Mouse (Mus musculus): Measurements from ENCODE around the gene Cbx2. TPM values are rescaled to one million over a fixed set of nuclear protein-coding genes. Genes with fewer than 3 reads are reported as not detected.

Gene Cbx2
- polyA plus RNA-seq, 1 experiment from 2014 or later: 65.0 TPM

DNA sequence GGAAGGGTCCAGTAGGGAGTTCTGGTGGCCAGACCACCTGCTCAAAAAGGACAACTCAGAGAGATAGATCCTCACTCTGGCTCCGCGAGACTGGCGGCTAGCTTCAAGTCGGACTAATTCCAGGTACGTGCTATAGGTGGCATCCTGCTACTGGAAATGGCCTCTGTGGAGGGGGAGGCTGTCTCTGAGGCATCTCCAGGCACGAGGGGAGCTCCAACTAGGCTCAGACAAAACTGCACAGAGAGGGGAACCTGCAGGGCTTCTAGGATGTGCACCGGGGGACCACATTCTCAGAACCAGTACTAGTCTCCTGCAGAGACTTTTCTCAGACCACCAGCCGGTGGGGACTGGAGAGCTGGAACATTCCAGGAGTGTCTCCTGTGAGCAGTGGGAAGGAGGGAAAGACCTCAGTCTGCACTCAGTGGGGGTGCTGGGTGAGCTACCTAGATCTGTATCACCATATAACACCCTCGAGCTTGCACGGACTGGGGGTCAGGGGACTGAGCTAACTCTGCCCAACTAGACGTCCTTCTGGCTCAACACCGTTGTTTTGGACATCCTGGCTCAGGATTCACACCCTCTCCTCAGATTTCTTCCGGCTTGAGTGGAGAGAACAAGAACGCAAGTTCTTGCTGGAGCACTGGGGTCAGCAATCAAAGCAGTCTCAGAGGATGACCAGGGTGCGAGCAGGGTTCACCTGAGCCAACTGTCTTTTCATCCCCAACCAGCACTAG lies 29.3 kb downstream of the Cbx2 start:
- Histone ChIP-seq H3K4me3 (ENCODE audit: low read depth, low read length) (no peak overlapping the region), H3K9me3 (ENCODE audit: control insufficient read depth, low read length) (no peaks in the 10 kb centered on the region), H3K9ac (ENCODE audit: low read length) (no peak overlapping the region), H3K4me2 (ENCODE audit: low read depth) (no peak overlapping the region), H3K27me3 (ENCODE audit: control insufficient read depth, insufficient read depth, low read length) (peaks cover 85% of the 10 kb centered on the region), H3K36me3 (ENCODE audit: control insufficient read depth, insufficient read depth, low read length) (no peaks in the 10 kb centered on the region), H3K4me1 (ENCODE audit: control insufficient read depth, insufficient read depth, low read length) (peaks cover 34% of the 10 kb centered on the region), H3K27ac (ENCODE audit: low read depth, low read length) (no peak overlapping the region)
- ATAC-seq (ENCODE audit: insufficient read depth, low FRiP score, low TSS enrichment): no peak
- WGBS: 5% methylated on average over 15 of the region's 15 CpGs
- peak; percentile 63 for DNase-seq (ENCODE audit: low spot score)

DNA sequence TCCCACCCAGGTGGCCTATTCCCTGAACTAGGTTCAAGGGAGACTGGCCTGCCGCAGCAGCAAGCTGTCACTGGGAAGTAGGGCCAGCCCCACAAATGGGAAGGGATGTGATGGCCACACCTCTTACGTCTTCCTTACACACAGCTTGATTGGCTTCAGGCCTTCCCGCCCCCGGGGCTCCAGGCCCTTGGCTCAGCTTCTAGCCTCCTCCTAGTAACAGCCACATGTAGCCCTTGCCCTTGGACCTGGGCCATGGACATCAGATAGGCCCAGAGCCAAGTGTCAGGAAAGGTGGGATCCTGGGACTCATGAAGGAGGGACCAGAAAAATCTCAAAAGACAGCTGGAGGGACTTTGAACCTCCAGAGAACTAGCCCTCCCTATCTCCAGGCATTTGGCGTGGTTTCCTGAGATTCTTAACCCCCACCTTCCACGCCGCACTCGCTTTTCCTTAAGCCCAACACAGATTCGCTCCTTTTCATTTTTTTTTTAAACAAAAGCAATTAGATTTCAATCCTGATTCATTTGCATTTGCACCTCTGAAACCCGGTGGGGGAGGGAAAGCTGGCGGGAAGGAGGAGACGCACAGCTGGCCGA lies 30.0 kb downstream of the Cbx2 start:
- Histone ChIP-seq H3K9me3 (ENCODE audit: control insufficient read depth, low read length) (no peaks in the 10 kb centered on the region), H3K4me1 (ENCODE audit: control insufficient read depth, insufficient read depth, low read length) (peaks cover 34% of the 10 kb centered on the region), H3K36me3 (ENCODE audit: control insufficient read depth, insufficient read depth, low read length) (no peaks in the 10 kb centered on the region), H3K4me3 (ENCODE audit: low read depth, low read length) (peak overlapping the region; percentile 29; the same call in 1 of the 2 replicates), H3K4me2 (ENCODE audit: low read depth) (peak overlapping the region; percentile 46), H3K9ac (ENCODE audit: low read length) (peak overlapping the region; percentile 39), H3K27ac (ENCODE audit: low read depth, low read length) (peak overlapping the region; percentile 53; the same call in 1 of the 2 replicates), H3K27me3 (ENCODE audit: control insufficient read depth, insufficient read depth, low read length) (peaks cover 85% of the 10 kb centered on the region)
- DNase-seq (ENCODE audit: low spot score) (peak; percentile 65), ATAC-seq (ENCODE audit: insufficient read depth, low FRiP score, low TSS enrichment) (no peak)
- WGBS: under 1% methylated on average over 13 of the region's 13 CpGs

DNA sequence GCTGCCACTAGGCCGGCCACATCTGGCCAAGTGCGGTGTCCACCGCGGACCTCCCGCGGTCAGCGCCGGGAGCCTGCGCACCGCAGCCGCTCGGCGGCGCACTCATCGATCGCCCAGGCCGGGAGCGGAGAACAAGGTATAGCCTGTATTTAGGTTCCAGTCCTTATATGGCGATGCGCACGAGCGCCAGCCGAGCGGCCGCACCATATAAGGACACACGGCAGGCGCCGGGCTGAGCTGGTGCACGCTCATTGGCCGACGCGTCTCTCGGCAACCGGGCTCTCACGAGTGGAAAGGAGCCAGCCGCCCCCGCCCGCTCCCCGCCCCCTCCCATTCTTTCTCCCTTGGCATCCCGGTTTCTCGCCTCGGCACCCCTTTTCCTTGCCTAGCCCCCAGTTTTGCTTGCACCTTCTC lies 30.5 kb downstream of the Cbx2 start:
- Histone ChIP-seq H3K36me3 (ENCODE audit: control insufficient read depth, insufficient read depth, low read length) (no peaks in the 10 kb centered on the region), H3K9me3 (ENCODE audit: control insufficient read depth, low read length) (no peaks in the 10 kb centered on the region), H3K27me3 (ENCODE audit: control insufficient read depth, insufficient read depth, low read length) (peaks cover 85% of the 10 kb centered on the region), H3K4me2 (ENCODE audit: low read depth) (peak overlapping the region; percentile 46), H3K27ac (ENCODE audit: low read depth, low read length) (peak overlapping the region; percentile 53), H3K9ac (ENCODE audit: low read length) (peak overlapping the region; percentile 39), H3K4me1 (ENCODE audit: control insufficient read depth, insufficient read depth, low read length) (peaks cover 33% of the 10 kb centered on the region), H3K4me3 (ENCODE audit: low read depth, low read length) (peak overlapping the region; percentile 29)
- under 1% methylated on average over 41 of the region's 42 CpGs for WGBS
- ATAC-seq (ENCODE audit: insufficient read depth, low FRiP score, low TSS enrichment) (peak; percentile 90), DNase-seq (ENCODE audit: low spot score) (peak; percentile 95)

DNA sequence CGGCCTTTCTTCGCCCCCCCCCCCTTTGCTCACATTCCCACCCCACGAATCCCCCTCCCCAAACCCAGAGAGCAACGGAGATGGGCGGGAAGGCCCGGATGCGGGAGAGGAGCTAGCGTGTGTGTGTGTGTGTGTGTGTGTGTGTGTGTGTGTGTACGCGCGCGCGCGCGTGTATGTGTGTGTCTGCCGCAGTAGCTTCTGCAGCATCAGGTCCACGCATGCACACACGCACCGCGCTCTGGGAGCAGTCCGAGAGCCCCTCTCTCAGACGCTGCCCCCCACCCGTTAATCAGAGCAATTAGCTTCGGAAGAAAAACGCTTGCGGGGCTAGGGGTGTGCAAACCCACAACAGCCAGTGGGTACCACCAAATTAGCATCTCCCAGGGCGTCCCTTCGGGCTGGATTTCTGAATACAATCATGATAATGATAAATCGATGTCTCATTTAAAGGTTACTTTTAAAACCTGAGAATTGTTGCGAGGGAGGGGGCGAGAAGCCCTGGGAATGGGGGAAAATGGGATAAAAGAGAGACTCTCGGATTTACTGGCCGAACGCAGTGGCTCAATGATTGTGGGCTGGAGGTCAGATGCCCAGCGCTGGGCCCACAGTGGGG lies 31.1 kb downstream of the Cbx2 start:
- ATAC-seq (ENCODE audit: insufficient read depth, low FRiP score, low TSS enrichment) (no peak; the same call in 1 of the 2 replicates), DNase-seq (ENCODE audit: low spot score) (peak; percentile 64)
- Histone ChIP-seq H3K4me2 (ENCODE audit: low read depth) (peak overlapping the region; percentile 46), H3K27me3 (ENCODE audit: control insufficient read depth, insufficient read depth, low read length) (peaks cover 85% of the 10 kb centered on the region), H3K36me3 (ENCODE audit: control insufficient read depth, insufficient read depth, low read length) (no peaks in the 10 kb centered on the region), H3K4me1 (ENCODE audit: control insufficient read depth, insufficient read depth, low read length) (peaks cover 36% of the 10 kb centered on the region), H3K9ac (ENCODE audit: low read length) (peak overlapping the region; percentile 38), H3K4me3 (ENCODE audit: low read depth, low read length) (peak overlapping the region; percentile 29), H3K27ac (ENCODE audit: low read depth, low read length) (peak overlapping the region; percentile 45), H3K9me3 (ENCODE audit: control insufficient read depth, low read length) (no peaks in the 10 kb centered on the region)
- WGBS: 2% methylated on average over 34 of the region's 35 CpGs

DNA sequence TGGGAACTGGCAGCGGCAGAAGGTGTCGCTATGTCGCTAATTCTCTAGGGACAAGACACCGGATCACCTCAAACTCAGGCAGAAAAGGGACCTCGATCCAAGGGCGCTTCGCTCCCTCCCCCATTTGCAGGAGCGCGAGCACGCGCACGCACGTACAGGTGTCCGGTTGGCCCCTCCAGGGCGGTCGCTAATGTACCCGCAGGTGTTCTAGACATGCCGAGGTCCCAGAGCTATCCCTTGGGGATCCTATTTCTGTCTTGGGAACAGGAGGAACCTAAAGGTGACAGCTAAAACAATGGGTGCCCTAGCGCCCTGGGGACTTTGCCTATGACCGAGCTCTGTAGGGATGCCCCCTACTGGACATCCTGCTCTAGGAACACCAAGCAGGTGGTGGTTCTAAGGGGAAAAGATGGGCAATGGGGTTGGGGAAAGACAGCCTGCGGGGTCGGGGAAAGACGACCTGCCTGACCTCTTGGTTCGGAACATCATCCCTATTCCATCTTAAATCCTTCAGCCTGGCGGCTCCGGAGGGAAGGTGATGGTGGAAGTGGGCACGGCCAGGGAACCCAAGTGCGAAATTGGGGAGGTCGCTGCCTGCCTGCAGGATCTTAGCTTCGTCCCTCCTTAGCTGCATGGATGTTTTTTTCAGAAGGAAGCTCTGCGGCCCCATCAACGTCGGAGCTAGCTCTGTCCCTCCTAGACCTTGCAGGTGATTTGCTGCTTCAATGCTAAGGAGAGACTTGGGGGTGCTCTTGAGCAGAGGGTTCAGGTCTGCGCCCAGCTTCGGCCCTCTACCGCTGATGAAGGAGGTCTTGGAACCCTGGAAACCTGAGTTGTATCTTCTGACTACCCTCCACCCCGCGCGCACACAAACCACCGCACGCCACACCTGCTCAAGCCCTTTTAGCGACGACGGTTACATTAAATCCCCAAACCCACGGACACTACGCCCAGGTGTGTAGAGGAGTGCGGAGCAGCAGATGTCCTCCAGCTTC lies 31.9 kb downstream of the Cbx2 start:
- Histone ChIP-seq H3K27me3 (ENCODE audit: control insufficient read depth, insufficient read depth, low read length) (peaks cover 85% of the 10 kb centered on the region), H3K9ac (ENCODE audit: low read length) (no peak overlapping the region), H3K9me3 (ENCODE audit: control insufficient read depth, low read length) (no peaks in the 10 kb centered on the region), H3K4me1 (ENCODE audit: control insufficient read depth, insufficient read depth, low read length) (peaks cover 36% of the 10 kb centered on the region), H3K4me2 (ENCODE audit: low read depth) (peak overlapping the region; percentile 46), H3K4me3 (ENCODE audit: low read depth, low read length) (peak overlapping the region; percentile 29), H3K36me3 (ENCODE audit: control insufficient read depth, insufficient read depth, low read length) (no peaks in the 10 kb centered on the region), H3K27ac (ENCODE audit: low read depth, low read length) (no peak overlapping the region)
- peak; percentile 55 for DNase-seq (ENCODE audit: low spot score)
- WGBS: under 1% methylated on average over 47 of the region's 47 CpGs
- no peak for ATAC-seq (ENCODE audit: insufficient read depth, low FRiP score, low TSS enrichment)

DNA sequence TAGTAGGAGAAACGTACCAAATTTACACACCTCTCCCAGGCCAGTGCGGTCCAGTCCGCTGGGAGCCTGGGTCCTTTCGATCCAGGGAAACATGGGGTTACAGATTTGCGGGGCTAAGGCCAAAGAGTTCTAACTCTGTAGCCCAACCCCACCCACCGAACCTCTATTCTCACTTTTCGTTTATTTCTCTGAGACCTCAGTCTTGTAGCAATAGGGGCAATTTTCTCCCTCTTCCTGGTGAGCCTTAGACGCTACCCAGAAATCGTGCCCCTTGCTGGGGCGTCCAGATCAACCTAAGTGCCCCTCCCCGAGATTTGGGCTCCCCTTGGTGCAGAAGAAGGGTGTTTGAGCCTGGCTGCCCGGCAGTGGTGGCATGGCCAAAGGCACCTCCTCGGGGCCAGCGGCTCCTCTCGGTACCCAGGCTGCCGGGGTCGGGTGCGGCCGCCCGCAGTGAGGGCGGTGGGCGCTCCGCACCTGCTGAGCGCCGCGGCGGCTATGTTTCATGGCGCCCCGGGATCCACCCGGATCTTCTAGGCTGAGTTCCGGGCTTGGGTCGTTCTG lies 32.9 kb downstream of the Cbx2 start:
- no peak for DNase-seq (ENCODE audit: low spot score)
- peaks cover 85% of the 10 kb centered on the region for H3K27me3 ChIP-seq (ENCODE audit: control insufficient read depth, insufficient read depth, low read length)
- no peak overlapping the region; the same call in 1 of the 2 replicates for H3K9ac ChIP-seq (ENCODE audit: low read length)
- no peak overlapping the region for H3K27ac ChIP-seq (ENCODE audit: low read depth, low read length)
- no peaks in the 10 kb centered on the region for H3K9me3 ChIP-seq (ENCODE audit: control insufficient read depth, low read length)
- WGBS: 1% methylated on average over 32 of the region's 32 CpGs
- peak overlapping the region; percentile 92 for H3K4me2 ChIP-seq (ENCODE audit: low read depth)
- no peak for ATAC-seq (ENCODE audit: insufficient read depth, low FRiP score, low TSS enrichment)
- no peaks in the 10 kb centered on the region for H3K36me3 ChIP-seq (ENCODE audit: control insufficient read depth, insufficient read depth, low read length)
- peak overlapping the region; percentile 44 for H3K4me3 ChIP-seq (ENCODE audit: low read depth, low read length)
- H3K4me1 ChIP-seq (ENCODE audit: control insufficient read depth, insufficient read depth, low read length): peaks cover 36% of the 10 kb centered on the region

DNA sequence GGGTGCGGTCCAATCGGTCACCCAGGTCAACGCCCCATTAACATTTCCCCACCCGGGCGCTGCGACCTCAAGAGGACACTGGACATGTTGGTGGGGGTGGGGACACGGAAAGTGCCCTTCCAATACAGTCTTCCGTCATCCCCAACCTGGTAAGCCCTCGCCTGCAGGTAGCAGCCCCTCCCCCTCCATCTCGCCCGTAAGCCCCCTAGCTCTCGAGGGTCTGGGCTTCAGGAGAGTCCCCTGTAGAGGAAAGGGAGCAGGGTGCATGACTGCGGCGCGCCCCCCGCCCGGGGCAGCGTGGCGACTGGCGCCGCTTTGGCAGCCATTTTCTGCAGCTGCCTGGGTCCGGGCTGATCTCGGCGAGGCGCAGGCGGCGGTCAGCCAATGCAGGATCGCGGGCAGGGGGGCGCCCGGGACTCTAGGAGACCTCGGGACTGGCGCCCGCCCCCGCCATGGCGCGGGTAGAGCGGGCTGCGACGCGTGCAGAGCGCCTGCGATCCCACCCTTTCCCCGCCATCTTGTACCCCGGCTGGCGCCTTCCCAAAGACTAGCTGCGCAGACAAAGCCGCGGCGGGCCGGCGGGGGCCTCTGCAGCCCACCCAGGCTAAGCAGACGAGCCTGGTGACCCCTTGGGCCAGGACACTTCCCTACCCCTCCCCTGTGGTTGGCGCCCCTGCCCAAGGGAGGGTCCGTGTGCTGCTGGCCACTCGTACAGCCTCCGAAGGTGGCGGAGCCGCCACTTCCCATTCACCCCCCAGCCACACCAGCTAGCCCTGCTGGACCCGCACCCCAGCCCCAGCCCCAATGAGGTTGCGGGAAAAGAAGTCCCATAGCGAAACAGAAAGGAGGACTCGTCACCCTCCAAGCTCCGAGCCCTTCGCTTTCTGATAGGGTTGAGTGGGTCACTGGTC lies 33.8 kb downstream of the Cbx2 start:
- Histone ChIP-seq H3K9me3 (ENCODE audit: control insufficient read depth, low read length) (no peaks in the 10 kb centered on the region), H3K4me3 (ENCODE audit: low read depth, low read length) (peak overlapping the region; percentile 44), H3K4me1 (ENCODE audit: control insufficient read depth, insufficient read depth, low read length) (peaks cover 36% of the 10 kb centered on the region), H3K4me2 (ENCODE audit: low read depth) (peak overlapping the region; percentile 92), H3K27ac (ENCODE audit: low read depth, low read length) (peak overlapping the region; percentile 40; the same call in 1 of the 2 replicates), H3K9ac (ENCODE audit: low read length) (peak overlapping the region; percentile 95), H3K36me3 (ENCODE audit: control insufficient read depth, insufficient read depth, low read length) (no peaks in the 10 kb centered on the region), H3K27me3 (ENCODE audit: control insufficient read depth, insufficient read depth, low read length) (peaks cover 83% of the 10 kb centered on the region)
- ATAC-seq (ENCODE audit: insufficient read depth, low FRiP score, low TSS enrichment) (no peak), DNase-seq (ENCODE audit: low spot score) (peak; percentile 75)
- WGBS: under 1% methylated on average over 63 of the region's 65 CpGs

All from neural tube, embryonic 11.5 days (tissue).